Mouse (Mus musculus): ENCODE measurements around the gene Appl1.

DNA sequence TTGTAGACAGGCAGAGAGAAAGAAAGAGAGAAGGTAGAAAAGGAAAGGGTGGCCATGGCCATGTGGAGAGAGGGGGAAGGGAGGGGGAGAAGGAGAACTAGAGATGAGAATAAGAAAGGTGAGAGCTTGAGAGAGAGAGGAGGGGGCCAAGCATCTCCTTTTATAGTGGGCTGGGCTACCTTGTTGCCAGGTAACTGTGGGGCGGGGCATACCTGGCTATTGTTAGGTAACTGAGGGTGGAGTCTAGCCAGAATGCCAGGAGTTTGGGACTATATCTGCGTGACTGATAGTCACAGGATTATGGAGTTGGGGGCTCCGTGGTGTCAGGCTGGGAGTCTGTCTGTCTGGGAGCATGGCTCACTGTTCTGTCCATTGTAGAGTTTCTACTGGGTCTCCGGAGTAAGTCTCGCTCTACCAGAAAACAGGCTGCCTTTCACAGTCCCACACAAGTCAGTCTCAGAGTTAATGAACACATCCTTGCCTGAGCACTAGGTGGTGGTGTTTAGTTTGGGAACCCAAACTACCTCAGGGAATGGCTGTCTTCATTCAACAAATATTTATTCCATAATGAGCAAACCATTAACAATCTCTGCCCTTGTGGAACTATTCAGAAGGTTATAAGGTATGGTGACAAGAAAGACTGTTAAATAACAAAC is 10.6 kb upstream of the Appl1 start:
- no peak for TF ChIP-seq CTCF (conservative IDR thresholded peaks at IDR 0.05; ENCODE audit: low read length)
- no peak for TF ChIP-seq NANOG (IDR thresholded peaks at IDR 0.05; ENCODE audit: borderline replicate concordance, low read length)

Data from E14TG2a.4 (cell line).